Mouse (Mus musculus) skeletal muscle tissue, adult 2 months (tissue): ENCODE measurements around the gene Dkk1.
A peak's percentile ranks its signal among the peaks of the same experiment; 100 is the strongest.
"Not testable (repeated sequence)": the region's sequence is repeated elsewhere in the genome, so short reads cannot be mapped to it uniquely, and the experiment has no call there.

Source experiments
- DNase-seq: peaks from one replicate; pipeline ENCODE4 v3.0.0-alpha.2; 2012; ENCODE audit warnings: low read depth, low spot score

Gene Dkk1

DNA sequence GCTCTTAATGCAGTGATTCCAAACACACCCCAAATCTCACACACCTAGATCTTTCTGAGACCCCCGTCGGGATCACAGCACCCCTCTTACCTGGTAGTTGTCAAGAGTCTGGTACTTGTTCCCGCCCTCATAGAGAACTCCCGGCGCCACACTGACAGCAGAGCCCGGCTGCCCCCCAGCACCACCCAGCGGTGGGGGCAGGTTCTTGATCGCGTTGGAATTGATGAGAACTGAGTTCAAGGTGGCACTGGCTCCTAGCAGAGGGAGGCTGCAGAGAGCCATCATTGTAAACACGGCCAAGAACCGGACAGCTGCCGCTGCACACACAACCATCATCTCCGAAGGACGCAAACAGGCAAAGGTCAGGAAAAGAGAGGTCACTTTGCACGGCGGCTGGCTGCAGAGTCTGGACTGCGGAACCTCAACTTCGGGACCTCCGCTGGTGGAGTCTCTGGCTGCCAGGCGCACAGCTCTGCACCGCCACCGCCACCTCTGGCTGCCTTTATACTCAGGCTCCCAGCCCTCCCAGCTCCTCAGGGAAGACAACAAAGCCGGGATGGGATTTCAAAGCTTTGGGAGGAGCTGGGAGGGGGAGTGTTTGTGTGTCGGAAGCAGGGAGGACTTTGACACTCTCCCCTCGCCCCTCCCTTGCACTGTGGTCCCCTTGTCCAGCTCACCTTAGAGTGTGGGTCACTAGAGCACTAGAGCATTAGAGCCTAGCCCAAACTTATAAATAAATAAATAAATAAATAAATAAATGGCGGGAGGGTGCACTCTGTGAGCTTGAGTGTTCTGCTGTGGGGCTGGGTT, at the start of gene Dkk1:
Gene Dkk1 (minus strand): TSS at position 622 of the 810 bp plus-strand sequence.
- DNase-seq, result no peak

DNA sequence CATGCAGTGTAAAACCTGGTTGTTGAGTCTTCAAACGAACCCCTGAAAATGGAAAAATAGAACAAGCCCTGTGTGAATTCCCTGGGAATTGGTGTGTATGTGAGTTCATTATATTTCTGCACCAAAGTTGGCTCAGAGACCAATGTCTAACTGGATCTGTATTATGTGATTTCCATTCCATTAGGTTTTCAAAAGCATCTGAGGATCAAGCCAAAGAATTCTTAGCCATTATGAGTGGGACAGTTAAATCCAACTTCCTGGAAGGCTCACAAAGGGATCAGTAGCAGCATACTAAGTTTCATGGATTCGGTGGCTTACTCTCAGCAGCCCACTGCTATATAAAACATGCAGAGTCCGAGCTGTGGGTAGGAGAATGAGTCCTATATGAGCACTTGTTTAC, 36.9 kb upstream of the Dkk1 start:
- DNase-seq, result no peak

DNA sequence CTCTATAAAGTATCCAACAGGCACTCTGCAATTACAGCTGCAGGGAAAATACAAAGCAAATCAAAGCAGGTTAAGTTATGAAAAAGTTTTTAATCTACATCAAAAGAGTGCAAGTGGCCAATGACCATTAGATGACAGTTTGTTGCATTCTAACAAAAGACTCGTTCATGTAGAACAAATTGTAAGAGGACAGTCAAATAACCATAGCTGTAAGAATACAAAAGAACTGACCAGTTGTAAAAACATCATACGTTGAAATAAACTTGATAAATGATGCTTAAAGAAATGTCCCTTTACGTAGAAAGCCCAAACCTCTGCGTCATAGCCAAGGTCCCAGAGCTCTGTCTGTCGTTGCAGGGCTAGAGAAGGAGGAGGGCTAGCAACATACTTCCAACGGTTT, 15.1 kb upstream of the Dkk1 start:
- DNase-seq, result no peak

DNA sequence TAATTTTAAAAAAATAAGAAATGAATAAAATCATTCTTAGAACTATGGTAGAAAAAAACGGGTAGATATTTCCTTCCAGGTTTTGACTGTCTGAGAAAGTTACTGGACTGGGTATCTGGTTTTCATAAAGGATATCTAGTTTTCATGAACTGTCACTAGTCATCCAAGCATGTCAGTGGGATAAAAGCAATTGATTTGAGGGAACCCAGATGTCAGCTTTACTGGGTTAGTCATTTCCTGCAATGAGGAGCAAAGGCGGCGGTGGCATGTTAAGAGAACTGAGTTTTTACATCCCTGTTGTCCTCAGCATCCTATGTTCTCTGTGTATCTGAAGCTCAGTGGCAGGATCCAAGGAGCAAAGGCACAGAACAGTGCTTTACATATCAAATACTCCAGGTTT, 14.4 kb upstream of the Dkk1 start:
- DNase-seq, result no peak

DNA sequence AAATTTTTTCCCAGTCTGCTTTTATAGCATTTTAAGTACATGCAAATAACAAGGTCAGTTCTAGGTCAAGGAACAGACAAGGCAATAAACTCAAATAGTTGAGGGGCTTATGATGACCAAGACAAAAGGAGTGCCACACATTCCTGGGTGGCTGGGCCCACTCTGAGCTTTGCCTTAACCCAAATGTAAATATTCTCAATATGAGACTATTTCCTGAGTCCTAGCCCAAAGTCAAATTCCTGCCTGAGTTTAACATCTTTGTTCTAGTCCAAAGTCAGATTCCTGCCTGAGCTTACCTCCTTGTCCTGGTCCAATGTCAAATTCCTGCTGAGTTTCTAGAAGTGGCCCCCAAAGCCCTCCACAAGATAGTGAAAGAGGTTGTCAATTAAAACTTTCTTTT, 8.6 kb upstream of the Dkk1 start:
- DNase-seq, result no peak

DNA sequence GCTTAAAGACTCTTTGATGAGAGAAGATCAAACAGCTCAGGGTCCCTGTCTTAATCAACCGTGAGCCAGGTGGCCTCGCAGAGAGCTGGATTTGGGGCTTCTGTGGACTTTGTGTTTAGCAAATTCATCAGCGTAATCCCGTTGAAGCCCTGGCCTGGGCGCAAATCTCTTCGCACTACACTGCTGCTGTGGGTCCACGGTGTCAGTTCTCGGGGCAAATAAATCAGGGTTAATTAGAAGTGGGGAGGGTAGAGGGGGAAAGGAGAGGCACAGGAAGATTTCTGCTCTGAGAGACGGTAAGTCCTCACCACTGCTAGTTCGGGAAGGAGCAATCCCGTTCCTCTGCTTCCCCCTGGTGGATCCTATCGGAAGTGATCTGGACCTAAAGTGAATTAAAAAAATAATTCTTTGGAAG, 5.0 kb upstream of the Dkk1 start:
- DNase-seq, result peak; percentile 14

DNA sequence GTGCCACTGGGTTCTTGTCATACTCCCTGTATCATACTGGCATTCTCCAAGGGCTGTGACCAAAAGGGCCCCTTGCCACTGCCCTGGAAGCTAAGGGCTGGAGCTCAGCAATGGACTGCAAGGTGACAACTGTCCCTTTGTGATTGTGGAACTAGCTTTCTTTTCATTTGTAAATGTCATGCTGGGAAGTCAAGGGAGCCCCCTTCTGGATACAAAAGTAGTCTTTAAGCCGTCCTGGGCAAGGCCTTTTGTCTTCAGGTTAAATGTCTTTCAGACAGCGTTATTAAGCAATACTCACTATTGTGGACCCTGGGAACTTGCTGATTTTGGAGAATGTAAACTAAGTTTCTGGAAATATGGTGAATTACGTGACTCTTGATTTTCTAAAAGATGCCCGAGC, 4.3 kb upstream of the Dkk1 start:
- DNase-seq, result no peak

DNA sequence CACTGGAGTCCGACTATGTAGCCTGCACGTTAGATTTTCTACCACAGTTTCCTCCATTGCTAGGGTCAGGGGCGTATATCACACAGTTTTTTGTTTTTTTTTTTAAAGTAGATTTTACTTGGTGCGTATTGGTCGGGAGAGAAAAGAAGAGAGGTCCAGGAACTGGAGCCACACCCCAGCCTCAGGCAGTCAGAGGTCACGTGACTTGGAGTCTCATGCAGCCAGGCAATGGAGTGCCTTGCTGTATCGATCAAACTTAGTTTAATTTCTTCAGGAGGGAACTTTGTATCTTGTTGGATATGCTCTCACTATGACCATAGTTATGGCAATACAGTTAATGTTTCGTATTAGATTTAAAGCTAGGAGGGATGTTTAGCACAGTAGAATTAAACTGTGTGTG, 2.8 kb upstream of the Dkk1 start:
- DNase-seq, result no peak

DNA sequence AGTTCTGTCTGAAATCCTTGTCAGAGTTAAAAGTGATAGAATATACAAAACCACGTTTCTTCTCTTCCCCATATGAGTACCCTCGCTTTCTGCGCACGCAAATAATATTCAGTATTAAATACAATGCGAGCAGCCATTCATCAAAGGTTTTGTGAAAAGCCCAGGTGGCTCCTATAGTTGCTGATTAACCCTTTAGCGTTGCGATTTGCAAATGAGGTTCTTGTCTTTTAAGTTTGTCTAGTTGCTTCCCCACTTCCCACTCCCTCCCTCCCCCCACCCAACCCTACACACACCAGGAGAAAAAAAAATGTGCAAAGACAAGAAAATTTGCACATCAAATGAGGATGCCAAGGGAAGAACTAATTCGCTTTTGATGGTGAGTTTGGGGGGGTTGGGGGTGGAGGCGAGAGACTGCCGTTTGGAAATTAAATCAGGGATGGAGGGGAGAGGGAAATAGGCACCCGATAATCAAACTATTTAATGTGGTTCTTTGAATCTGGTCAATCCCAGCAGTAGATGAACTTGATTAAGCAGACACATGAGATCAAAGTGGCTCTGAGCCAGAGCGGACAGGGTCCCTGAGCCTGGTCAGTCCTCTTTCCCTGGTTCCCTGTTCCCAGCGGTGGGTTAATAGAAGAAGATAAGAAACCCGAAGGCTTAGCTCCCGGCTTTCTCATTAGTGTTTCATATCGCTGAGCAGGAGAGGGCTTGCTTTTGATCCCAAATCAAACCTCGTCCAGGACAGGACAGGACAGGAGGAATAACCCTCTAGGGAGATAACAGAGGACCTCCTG, 586 bp upstream of the Dkk1 start:
- no peak for DNase-seq

DNA sequence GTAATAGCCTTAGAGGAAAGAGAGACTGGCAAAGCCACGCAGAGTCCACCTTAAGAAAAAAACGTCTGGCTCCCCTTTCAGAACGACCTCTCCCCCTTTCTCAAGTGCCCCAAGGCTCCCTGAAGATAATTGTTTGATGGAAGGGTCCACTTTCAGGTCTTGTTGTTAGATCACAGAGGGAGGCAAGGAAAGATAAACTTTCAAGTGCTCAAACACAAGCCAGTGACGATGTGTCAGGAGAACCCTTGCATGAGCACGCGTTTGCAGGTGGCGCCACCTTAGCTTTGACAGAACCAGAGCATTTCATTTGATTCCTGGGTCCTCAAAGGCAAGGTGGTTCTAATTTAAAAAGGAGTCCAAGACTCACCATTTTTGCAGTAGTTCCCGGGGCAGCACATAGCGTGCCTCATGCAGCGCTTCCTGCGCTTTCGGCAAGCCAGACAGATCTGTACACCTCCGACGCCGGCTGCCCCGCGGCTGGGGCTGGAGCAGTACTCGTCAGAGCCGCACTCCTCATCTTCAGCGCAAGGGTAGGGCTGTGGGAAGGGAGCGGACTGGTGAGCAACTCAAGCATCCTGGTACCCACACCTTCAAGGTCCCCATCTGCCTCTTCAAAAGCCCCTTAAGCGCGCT, 938 bp downstream of the Dkk1 start:
- no peak for DNase-seq

DNA sequence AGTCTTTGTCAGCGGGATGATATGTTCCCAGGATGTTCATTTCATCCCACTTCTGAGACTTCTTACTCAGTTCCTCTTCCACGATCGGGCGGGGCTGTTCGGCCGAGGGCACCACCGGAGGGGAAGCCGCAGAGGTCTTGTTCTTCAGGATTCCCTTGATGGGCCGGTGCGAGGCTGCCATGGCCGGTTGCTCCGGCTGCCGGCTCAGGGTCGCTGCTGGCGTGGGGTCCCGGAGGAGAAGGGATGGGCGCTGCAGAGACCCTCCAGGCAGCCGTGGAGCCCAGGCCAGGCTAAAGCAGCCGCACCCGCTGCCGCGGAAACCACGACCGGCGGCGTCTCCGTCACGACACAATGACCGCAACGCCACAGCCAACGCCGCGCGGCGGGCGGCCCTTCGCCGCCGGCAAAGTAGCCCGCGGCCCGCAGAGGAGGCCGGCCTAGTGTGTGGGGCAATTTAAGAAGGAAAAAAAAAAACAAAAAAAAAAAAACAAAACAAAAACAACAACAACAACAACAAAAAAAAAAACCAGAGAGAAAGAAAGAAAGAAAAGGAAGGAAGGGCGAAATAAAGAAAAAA, 10.0 kb downstream of the Dkk1 start:
- DNase-seq, result not testable (repeated sequence)

DNA sequence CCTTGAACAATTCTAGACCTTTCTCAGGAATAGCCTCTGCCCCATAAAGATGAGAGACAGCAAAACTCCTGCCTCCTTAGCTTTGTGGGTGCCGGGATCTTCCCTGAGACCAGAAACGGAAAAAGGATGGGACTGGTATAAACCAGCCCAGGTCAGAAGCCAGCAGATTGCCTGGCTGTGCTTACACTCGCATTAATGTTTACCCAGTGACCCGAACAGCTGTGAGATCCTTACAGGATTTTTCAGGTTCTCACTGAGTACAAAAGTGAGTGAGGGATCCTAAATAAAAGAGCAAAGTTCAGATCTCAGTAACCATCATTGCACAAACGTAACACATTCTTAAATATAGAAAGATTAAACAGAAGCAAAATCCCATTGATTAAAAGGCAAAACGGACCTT, 32.7 kb downstream of the Dkk1 start:
- no peak for DNase-seq

DNA sequence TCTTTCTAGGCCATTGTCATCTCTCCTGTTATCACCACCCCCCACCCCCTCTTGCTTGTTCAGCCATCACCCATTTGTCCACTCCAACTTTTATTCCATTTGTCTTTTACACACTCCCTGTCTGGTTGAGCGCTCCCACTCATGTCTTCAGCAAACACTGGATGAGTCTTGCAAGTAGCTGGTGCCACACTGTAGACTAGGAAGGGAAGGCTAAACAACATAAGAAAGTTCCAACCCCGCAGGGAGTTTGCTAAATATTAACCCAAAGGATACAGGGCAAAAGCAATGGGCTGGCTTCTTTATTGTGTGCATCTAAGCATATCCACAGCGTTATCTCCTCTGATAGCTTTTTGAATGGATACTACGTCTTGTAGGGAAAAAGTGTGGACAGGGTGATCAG, 39.0 kb downstream of the Dkk1 start:
- no peak for DNase-seq

DNA sequence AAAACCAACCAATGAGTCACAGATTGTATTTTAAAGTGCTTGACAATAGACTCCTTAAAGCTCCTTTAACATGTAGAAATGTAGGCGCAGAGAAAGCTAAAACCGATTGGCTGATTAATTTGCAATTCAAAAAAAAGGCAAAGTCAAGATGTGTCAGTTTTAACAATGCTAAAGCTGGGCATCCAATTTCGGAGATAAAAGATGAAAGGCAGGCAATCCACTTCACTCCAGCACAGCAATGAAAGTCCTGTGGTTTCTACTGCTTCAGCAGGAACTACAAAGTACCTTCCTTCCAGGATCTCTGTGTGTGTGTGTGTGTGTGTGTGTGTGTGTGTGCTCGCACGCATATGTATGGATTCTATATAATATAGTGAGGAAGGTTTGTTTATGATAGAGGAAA, 44.0 kb downstream of the Dkk1 start:
- no peak for DNase-seq
